Mouse (Mus musculus) heart, embryonic 14.5 days (tissue): ENCODE measurements around the gene Pcsk7. TPM values are rescaled to one million over a fixed set of nuclear protein-coding genes. Genes with fewer than 3 reads are reported as not detected.

Experiments used
- ATAC-seq: fragments of 200-750 bp; cut with Nextera tagmentation; 2 replicates; pipeline ENCODE4 v1.8.0; 2017; ENCODE audit warnings: low read depth, moderate TSS enrichment; ENCODE audit not compliant: insufficient number of reproducible peaks, insufficient read depth, low FRiP score
- H3K27ac ChIP-seq, 2 experiments: fragments of 200-500 bp in 1 of 2; fragments of 300-500 bp in 1 of 2; sonication (generic) in 1 of 2; replicated peaks in 1 of 2; 2 replicates each; pipeline ENCODE4 v1.5.1; 2012 to 2014; ENCODE audit warnings: low read depth in 2 of 2, low read length in 2 of 2, control low read depth in 1 of 2, mild to moderate bottlenecking in 1 of 2, mixed read lengths in 1 of 2; ENCODE audit not compliant: control insufficient read depth in 1 of 2, insufficient read depth in 1 of 2
- H3K27me3 ChIP-seq: fragments of 300-500 bp; sonication (generic); 2 replicates; pipeline ENCODE4 v1.6.1; 2014; ENCODE audit warnings: mild to moderate bottlenecking, low read length, control low read depth; ENCODE audit not compliant: control insufficient read depth, insufficient read depth
- H3K36me3 ChIP-seq: fragments of 300-500 bp; sonication (generic); 2 replicates; pipeline ENCODE4 v1.6.1; 2014; ENCODE audit warnings: mild to moderate bottlenecking, control low read depth, low read length, mixed read lengths; ENCODE audit not compliant: control insufficient read depth, insufficient read depth
- H3K4me1 ChIP-seq, 2 experiments: fragments of 200-500 bp in 1 of 2; fragments of 300-500 bp in 1 of 2; sonication (generic) in 1 of 2; 2 replicates each; pipeline ENCODE4 v1.6.1; 2012 to 2014; ENCODE audit warnings: low read length in 2 of 2, control low read depth in 1 of 2, mixed read lengths in 1 of 2; ENCODE audit not compliant: control insufficient read depth in 2 of 2, insufficient read depth in 2 of 2
- H3K4me2 ChIP-seq: fragments of 300-500 bp; sonication (generic); 2 replicates; pipeline ENCODE4 v1.6.1; 2014; ENCODE audit warnings: mild to moderate bottlenecking, low read length
- H3K4me3 ChIP-seq, 2 experiments: fragments of 200-500 bp in 1 of 2; fragments of 300-500 bp in 1 of 2; sonication (generic) in 1 of 2; 2 replicates each; pipeline ENCODE4 v1.5.1; 2012 to 2014; ENCODE audit warnings: low read length in 2 of 2, mild to moderate bottlenecking in 2 of 2, control low read depth in 1 of 2, low read depth in 1 of 2, moderate library complexity in 1 of 2; ENCODE audit not compliant: control insufficient read depth in 1 of 2, insufficient read depth in 1 of 2
- H3K9ac ChIP-seq: fragments of 300-500 bp; sonication (generic); 2 replicates; pipeline ENCODE4 v1.6.1; 2014; ENCODE audit warnings: mild to moderate bottlenecking, low read length
- H3K9me3 ChIP-seq: fragments of 300-500 bp; sonication (generic); 2 replicates; pipeline ENCODE4 v1.6.1; 2016; ENCODE audit warnings: low read length, control low read depth; ENCODE audit not compliant: control insufficient read depth
- WGBS: fragments of 180-500 bp; shearing (Covaris S2); extraction: QIAGEN DNeasy Blood & Tissue Kit; methylation state at CpG from one replicate; pipeline ENCODE4 v1.1.7; 2014; 5-methylcytosine and 5-hydroxymethylcytosine counted together
- polyA plus RNA-seq: library from polyadenylated mRNA; unstranded; fragments of >200 nt; fragmentation: Nextera tagmentation; extraction: Ambion mirVana; gene quantifications from 2 replicates; pipeline ENCODE4 v1.2.1, GENCODE M21; 2014

The Pcsk7 gene
- polyA plus RNA-seq, 1 experiment from 2014 or later: 12.1 TPM

DNA sequence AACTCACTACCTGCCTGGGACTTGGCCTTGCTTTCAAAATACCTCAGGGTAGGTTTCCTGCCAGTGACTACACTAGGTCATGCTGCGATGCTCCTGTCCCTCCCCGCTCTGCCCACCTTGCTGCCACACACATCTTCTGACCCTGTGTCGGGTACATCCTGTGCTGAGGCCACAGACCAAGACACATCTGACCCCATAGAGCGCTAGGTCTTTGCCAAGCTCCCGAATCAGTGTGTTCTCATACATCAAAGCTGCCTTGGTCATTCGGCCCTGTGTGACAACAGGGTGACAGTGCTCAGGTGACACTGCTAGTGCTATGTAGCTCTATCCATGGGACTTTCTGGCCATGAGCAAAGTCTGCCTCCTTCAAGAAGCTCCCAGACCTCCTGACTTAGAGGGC is 33.5 kb downstream of the Pcsk7 start:
- Histone ChIP-seq H3K36me3 (peaks cover 66% of the 10 kb centered on the region), H3K9me3 (no peaks in the 10 kb centered on the region), H3K27me3 (no peaks in the 10 kb centered on the region), H3K4me3 (no peak overlapping the region), H3K4me1 (peaks cover 9 to 12% of the 10 kb centered on the region in 2 experiments), H3K9ac (no peak overlapping the region), H3K27ac (no peak overlapping the region), H3K4me2 (no peak overlapping the region)
- ATAC-seq: no peak
- WGBS: 90% methylated on average over 6 of the region's 6 CpGs

DNA sequence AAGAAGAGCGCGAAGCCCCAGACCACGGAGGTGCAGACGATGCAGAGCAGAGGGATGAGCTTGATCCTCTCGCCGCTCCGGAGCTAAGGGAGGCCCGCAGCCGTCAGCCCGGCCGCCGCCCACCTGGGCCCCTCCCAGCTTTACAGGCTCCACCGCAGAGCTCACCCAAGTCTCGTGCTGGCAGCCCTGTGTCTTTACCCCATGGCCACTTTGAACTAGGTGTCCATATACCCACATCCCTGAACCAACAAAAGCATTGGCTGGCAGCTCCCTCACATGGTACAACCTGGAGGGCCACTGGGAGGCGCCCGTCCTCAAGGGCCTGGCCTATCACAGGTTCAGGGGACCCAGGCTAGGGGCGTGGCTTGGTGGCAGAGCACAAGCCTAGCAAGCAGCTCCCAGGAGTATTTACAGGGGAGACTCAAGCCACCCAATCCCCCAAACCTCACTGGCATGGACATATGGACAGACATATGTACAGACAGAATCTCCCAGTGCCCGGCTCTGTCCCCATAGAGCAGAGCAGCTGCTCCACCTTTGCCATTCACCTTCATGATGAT is 35.1 kb downstream of the Pcsk7 start:
- 73% methylated on average over 18 of the region's 18 CpGs for WGBS
- no peak overlapping the region for H3K4me2 ChIP-seq
- no peak for ATAC-seq
- H3K9ac ChIP-seq: no peak overlapping the region
- H3K36me3 ChIP-seq: peaks cover 82% of the 10 kb centered on the region
- H3K4me3 ChIP-seq: no peak overlapping the region
- H3K27ac ChIP-seq: no peak overlapping the region
- H3K9me3 ChIP-seq: no peaks in the 10 kb centered on the region
- H3K4me1 ChIP-seq: peaks cover 0 to 4% of the 10 kb centered on the region in 2 experiments; a peak in 3 of 4 replicates
- no peaks in the 10 kb centered on the region for H3K27me3 ChIP-seq

DNA sequence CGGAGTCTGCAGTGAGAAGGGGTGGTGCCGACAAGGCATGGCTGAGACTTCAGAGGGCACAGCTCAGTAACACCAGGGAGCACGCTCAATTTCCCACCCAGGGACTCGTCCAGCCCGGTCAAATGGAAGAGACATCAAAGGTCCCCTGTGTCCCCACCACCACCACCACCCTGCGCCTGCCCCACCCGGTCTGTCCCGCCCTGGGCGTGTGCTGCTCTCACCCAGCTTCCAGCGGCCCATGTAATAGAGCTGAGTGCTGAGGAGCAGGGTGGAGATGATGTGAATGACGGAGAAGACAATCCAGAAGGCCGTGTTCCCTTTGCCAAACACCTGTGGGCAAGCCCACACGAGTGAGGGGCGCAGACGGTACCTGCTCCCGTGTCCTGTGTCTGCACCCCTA is 36.2 kb downstream of the Pcsk7 start:
- Histone ChIP-seq H3K4me2 (no peak overlapping the region), H3K27me3 (no peaks in the 10 kb centered on the region), H3K36me3 (peaks cover 92% of the 10 kb centered on the region), H3K4me3 (no peak overlapping the region), H3K9ac (no peak overlapping the region), H3K4me1 (no peaks in the 10 kb centered on the region), H3K9me3 (no peaks in the 10 kb centered on the region), H3K27ac (no peak overlapping the region)
- 88% methylated on average over 16 of the region's 16 CpGs for WGBS
- no peak for ATAC-seq

DNA sequence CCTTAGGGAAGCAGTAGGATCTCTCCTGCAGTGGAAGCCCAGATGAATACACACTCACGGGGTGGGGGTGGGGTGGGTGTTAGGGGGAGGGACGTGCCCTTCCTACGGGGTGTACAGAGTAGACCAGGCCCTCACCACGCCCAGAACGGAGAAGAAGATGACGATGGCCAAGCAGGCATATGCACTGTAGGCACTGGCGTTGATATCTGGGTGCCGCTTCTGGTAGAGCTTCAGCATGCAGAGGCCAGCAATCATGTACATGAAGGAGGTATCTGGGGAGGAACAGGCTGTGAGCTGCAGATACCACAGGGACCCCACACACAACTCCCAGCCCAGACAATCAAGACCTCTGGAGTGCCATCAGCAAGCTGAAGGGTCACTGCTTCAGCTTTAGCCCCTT is 36.6 kb downstream of the Pcsk7 start:
- Histone ChIP-seq H3K27me3 (no peaks in the 10 kb centered on the region), H3K9me3 (no peaks in the 10 kb centered on the region), H3K9ac (no peak overlapping the region), H3K27ac (no peak overlapping the region), H3K36me3 (peaks cover 96% of the 10 kb centered on the region), H3K4me1 (no peaks in the 10 kb centered on the region), H3K4me3 (no peak overlapping the region), H3K4me2 (no peak overlapping the region)
- 77% methylated on average over 8 of the region's 8 CpGs for WGBS
- no peak for ATAC-seq

DNA sequence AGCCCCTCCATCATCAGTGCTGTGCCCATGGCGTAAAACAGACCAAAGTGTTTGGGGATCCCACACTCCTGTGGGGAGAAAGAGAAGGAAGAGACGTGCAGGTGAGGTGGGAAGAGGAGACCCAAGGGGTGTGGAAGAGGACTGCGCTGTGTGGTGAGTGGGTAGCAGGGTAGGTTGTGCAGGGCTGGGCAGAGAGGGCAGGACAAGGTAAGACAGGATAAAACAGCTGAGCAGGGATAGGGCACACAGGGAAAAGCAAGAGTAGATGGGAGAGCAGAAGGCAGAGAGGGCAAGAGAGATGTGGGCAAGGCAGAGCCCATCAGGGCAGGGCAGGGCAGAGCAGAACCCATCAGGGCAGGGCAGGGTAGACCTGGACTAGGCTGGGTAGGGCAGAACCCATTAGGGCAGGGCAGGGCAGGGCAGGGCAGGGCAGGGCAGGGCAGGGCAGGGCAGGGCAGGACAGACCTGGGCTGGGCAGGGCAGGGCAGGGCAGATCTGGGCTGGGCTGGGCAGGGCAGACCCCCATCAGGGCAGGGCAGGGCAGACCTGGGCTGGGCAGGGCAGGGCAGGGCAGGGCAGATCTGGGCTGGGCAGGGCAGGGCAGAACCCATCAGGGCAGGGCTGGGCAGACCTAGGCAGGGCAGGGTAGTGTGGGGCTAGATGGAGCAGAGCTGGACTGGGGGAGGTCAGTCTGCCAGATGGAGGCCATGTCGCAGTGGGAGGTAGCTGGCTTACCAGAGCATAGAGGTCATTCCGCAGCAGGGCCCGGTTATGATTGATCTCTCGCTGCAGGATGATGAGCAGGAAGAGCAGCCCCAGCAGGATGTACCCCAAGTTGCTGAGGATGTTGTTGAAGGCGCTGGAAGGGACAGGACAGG is 37.6 kb downstream of the Pcsk7 start:
- H3K4me1 ChIP-seq: no peaks in the 10 kb centered on the region
- no peak for ATAC-seq
- H3K9ac ChIP-seq: no peak overlapping the region
- H3K27me3 ChIP-seq: no peaks in the 10 kb centered on the region
- H3K36me3 ChIP-seq: peaks cover 96% of the 10 kb centered on the region
- no peak overlapping the region for H3K4me3 ChIP-seq
- H3K9me3 ChIP-seq: no peaks in the 10 kb centered on the region
- WGBS: 88% methylated on average over 8 of the region's 8 CpGs
- H3K27ac ChIP-seq: no peak overlapping the region
- no peak overlapping the region for H3K4me2 ChIP-seq

DNA sequence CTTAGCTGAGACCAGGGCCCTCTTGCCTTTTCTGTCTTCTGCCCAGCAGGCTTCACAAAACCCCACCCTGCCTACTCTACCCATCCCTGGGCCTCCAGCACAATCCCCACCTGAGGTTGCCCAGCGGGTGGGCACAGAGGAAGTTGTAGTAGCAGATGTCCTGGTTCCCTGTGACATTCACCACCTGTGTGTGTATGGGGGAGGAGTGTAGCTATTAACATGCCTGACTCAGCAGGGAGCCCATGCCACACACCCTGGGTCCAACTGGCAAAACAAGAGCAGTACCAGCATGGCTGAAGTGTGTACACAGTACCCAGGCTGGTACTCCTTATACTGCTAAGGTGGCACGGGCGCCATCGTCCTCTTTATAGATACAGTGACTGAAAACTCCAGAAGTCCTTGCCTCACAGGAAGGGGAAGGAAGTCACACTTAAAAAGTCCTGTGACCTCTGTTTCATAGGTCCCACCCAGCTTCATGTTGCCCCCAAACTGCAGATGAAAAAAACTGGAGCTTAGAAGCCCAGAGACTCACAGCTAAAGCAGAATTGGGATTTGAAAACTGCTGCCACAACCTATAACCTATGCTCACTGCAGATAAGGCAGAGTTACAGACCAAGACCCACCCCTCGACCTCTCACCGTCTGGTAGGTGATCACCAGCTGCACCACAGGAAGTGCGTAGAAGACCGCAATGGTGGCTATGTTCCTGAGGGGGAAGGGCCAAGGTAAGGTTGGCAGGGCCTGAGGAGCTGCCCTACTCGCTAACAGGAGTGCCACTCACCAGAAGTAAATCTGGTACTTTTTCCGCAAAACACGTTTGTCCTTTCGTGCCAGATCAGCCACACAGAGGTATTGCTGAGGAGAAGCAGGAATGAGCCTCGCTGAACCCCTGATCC is 38.5 kb downstream of the Pcsk7 start:
- Histone ChIP-seq H3K4me1 (no peaks in the 10 kb centered on the region), H3K27me3 (no peaks in the 10 kb centered on the region), H3K9ac (no peak overlapping the region), H3K4me3 (no peak overlapping the region), H3K9me3 (no peaks in the 10 kb centered on the region), H3K36me3 (peaks cover 96% of the 10 kb centered on the region), H3K4me2 (no peak overlapping the region), H3K27ac (no peak overlapping the region)
- ATAC-seq: no peak
- 81% methylated on average over 13 of the region's 13 CpGs for WGBS

DNA sequence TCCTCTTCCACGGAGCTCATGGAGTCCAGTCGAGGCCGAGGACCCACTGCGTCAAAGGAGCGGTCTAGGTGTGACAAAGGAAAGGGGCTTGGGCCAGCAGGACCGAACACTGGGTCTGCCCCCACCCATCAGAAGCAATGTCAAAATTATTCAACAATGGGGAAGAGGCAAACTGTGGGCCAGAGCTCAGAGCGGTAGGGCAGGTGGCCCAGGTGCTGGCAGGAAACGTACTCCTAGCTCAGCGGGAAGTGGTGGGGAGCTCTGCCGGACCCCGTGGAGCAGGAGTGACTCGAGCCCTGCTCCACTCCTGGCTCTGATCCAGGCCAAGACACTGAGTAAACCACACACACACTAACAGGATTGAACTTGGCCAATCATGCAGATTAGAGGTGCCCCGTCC is 39.4 kb downstream of the Pcsk7 start:
- Histone ChIP-seq H3K27ac (no peak overlapping the region), H3K4me2 (no peak overlapping the region), H3K4me1 (no peaks in the 10 kb centered on the region), H3K36me3 (peaks cover 100% of the 10 kb centered on the region), H3K9ac (no peak overlapping the region), H3K27me3 (no peaks in the 10 kb centered on the region), H3K4me3 (no peak overlapping the region), H3K9me3 (no peaks in the 10 kb centered on the region)
- 87% methylated on average over 13 of the region's 13 CpGs for WGBS
- ATAC-seq: no peak
